In the genomic region with DNA sequence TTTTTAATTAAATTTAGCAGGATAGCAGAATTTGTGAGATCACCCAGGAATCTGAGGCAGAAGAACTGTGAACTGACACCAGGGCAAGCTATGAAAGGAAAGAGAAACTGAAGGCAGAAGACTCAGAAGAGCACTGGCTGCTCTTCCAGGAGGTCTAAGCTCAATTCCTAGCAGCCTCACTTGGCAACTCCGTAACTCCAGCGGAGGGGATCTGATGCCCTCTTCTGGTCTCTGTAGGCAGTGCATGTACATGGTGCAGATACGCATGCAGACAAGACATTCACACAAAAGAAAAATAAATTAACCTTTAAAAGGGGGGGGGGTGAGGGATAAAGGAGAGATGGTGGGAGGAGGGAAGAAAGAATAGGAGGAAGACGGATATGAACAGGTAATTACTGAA, we compare ENCODE assay signal across 10 mouse cellular contexts.
DNase-seq lines count a peak whose midpoint lies in the region; ATAC-seq and TF ChIP-seq lines count a peak whose summit lies in the region.
"Had no signal": no experiment of that assay in that cellular context is flagged by ENCODE, and none has a peak within 500 bp of the region (broad histone marks: within the 10 kb centered on the region; RNA-seq: fewer than 3 reads in every experiment).

No protein-coding gene starts in this region.

- H3K4me2 ChIP-seq in midbrain, postnatal 0 days (ENCODE audit: low read depth, low read length, poor library complexity, severe bottlenecking), result no peak overlapping the region
- H3K4me2 ChIP-seq in midbrain, embryonic 15.5 days, result no peak overlapping the region
- H3K4me2 ChIP-seq: limb, embryonic 12.5 days had no signal

- 56% methylated on average over 4 of the region's 4 CpGs for WGBS in midbrain, postnatal 0 days
- WGBS in midbrain, embryonic 15.5 days, result 54% methylated on average over 4 of the region's 4 CpGs
- WGBS in bone marrow, adult 2 months, result 83% methylated on average over 4 of the region's 4 CpGs

- peak; percentile 61 for DNase-seq in heart, postnatal 4 days
- DNase-seq in heart, postnatal 25 days (ENCODE audit: low spot score), result no peak
- DNase-seq in midbrain, postnatal 0 days (ENCODE audit: low spot score), result peak; percentile 58
- peak; percentile 60 for DNase-seq in mesoderm, embryonic 11.5 days (ENCODE audit: low read depth, low spot score)
- no peak for DNase-seq in spleen, postnatal 4 days (ENCODE audit: low spot score in 2 of 2)
- DNase-seq: gastrocnemius, postnatal 25 days had no signal

- no peak overlapping the region for H3K9ac ChIP-seq in midbrain, postnatal 0 days (replicated peaks; ENCODE audit: low read length, poor library complexity, severe bottlenecking)
- no peak overlapping the region for H3K9ac ChIP-seq in midbrain, embryonic 15.5 days
- H3K9ac ChIP-seq: limb, embryonic 12.5 days had no signal

- H3K36me3 ChIP-seq in midbrain, postnatal 0 days (ENCODE audit: insufficient read depth, low read length), result no peaks in the 10 kb centered on the region
- no peaks in the 10 kb centered on the region for H3K36me3 ChIP-seq in midbrain, embryonic 15.5 days (replicated peaks)
- H3K36me3 ChIP-seq: limb, embryonic 12.5 days had no signal

- TF ChIP-seq CTCF in midbrain, postnatal 0 days (IDR thresholded peaks at IDR 0.05), result peak; percentile 77
- TF ChIP-seq CTCF in bone marrow, adult 2 months (IDR thresholded peaks at IDR 0.05; ENCODE audit: control insufficient read depth, insufficient read depth, low read length), result peak; percentile 41; the same call in 1 of the 2 replicates

- no peaks in the 10 kb centered on the region for H3K9me3 ChIP-seq in midbrain, postnatal 0 days (ENCODE audit: low read length)
- H3K9me3 ChIP-seq in midbrain, embryonic 15.5 days, result no peaks in the 10 kb centered on the region
- H3K9me3 ChIP-seq: limb, embryonic 12.5 days had no signal

- no peak for ATAC-seq in midbrain, postnatal 0 days (ENCODE audit: low FRiP score)
- ATAC-seq in midbrain, embryonic 15.5 days (replicated peaks), result no peak
- ATAC-seq in cerebellum, adult (ENCODE audit: insufficient number of reproducible peaks, low FRiP score, low TSS enrichment), result no peak

- no peak overlapping the region for H3K27ac ChIP-seq in midbrain, postnatal 0 days (ENCODE audit: low read depth, low read length)
- H3K27ac ChIP-seq in midbrain, embryonic 15.5 days, result no peak overlapping the region
- no peak overlapping the region for H3K27ac ChIP-seq in bone marrow, adult 2 months (ENCODE audit: control insufficient read depth, insufficient read depth, low read depth, low read length, poor library complexity)
- H3K27ac ChIP-seq: limb, embryonic 12.5 days had no signal

- H3K27me3 ChIP-seq in midbrain, postnatal 0 days (ENCODE audit: insufficient read depth, low read length), result no peaks in the 10 kb centered on the region
- no peaks in the 10 kb centered on the region for H3K27me3 ChIP-seq in midbrain, embryonic 15.5 days (replicated peaks)

- no peak for TF ChIP-seq POLR2A in bone marrow, adult 2 months (IDR thresholded peaks at IDR 0.05; ENCODE audit: borderline replicate concordance, control insufficient read depth, low read depth, low read length)

- no peak overlapping the region for H3K4me3 ChIP-seq in midbrain, postnatal 0 days (ENCODE audit: low read depth, low read length)
- no peak overlapping the region for H3K4me3 ChIP-seq in midbrain, embryonic 15.5 days
- H3K4me3 ChIP-seq in bone marrow, adult 2 months (replicated peaks; ENCODE audit: control insufficient read depth, low read depth, low read length), result no peak overlapping the region
- H3K4me3 ChIP-seq: limb, embryonic 12.5 days had no signal

- peaks cover 5% of the 10 kb centered on the region for H3K4me1 ChIP-seq in midbrain, postnatal 0 days (ENCODE audit: insufficient read depth, low read length)
- H3K4me1 ChIP-seq in midbrain, embryonic 15.5 days, result peaks cover 14% of the 10 kb centered on the region
- peaks cover 1% of the 10 kb centered on the region for H3K4me1 ChIP-seq in bone marrow, adult 2 months (ENCODE audit: control insufficient read depth, insufficient read depth, low read length)

- intact Hi-C loops in heart, postnatal 25 days (cut with DNase I), result loop anchor here (5.0 kb wide), 1 partner anchor 128 kb away; no protein-coding TSS in a partner anchor

Comparison
In these comparisons a context has a peak if more than half of its experiments do, and no peak if none do; other contexts are left out.
1. DNase-seq: peak in heart, postnatal 4 days (single experiment), midbrain, postnatal 0 days (single experiment) and mesoderm, embryonic 11.5 days (single experiment); none in heart, postnatal 25 days (single experiment) and spleen, postnatal 4 days (0 of 2).